Comparison of ENCODE assay signal across 9 mouse cellular contexts in the genomic region with DNA sequence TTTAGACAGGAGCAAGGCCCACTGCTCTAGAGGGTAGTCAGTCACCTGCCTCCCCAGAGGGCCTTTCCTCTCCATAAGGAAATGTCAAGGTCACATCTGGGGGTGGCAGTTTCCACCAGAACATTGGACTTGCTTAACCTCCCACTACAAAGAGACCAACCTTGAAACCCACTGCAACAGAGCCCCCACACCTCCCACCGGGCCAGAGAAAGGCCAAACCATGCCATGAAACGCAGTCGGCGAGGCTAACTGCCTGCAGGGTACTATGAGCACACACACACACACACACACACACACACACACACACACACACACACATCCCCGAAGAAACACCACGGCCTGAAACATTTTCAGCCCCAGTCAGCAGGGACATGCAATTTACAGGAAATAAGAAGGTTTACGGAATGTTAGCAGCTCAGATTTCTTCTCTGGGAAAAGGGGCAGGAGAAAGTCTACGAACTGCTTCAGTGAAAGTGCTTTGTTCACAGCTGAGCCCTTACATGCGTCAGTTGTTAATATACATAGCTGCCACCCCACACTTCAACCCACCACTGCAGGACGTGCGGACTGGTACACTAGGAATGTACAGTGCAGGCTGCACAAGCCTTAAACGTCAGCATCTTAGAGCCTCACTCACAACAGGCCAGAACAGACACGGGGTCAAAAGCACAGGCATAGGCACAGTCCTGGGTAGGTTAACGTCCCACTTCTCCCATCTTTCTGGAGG. TPM values are rescaled to one million over a fixed set of nuclear protein-coding genes. Genes with fewer than 3 reads are reported as not detected.
DNase-seq lines count a peak whose midpoint lies in the region; ATAC-seq and TF ChIP-seq lines count a peak whose summit lies in the region.
"Had no signal": no experiment of that assay in that cellular context is flagged by ENCODE, and none has a peak within 500 bp of the region (broad histone marks: within the 10 kb centered on the region; RNA-seq: fewer than 3 reads in every experiment).

No protein-coding gene starts in this region.

- WGBS in lung, embryonic 16.5 days = 32% methylated on average over 14 of the region's 14 CpGs
- WGBS in hindbrain, embryonic 12.5 days = 29% methylated on average over 14 of the region's 14 CpGs
- 61% methylated on average over 14 of the region's 14 CpGs for WGBS in liver, embryonic 14.5 days (ENCODE audit: insufficient replicate concordance)
- WGBS in stomach, embryonic 14.5 days = 24% methylated on average over 14 of the region's 14 CpGs

- peak overlapping the region; percentile 1 for H3K27ac ChIP-seq in lung, embryonic 16.5 days (ENCODE audit: low read length)
- H3K27ac ChIP-seq in hindbrain, embryonic 12.5 days = peak overlapping the region; percentile 89
- H3K27ac ChIP-seq in liver, embryonic 14.5 days = no peak overlapping the region
- no peak overlapping the region; the same call in 1 of the 2 replicates for H3K27ac ChIP-seq in stomach, embryonic 14.5 days (ENCODE audit: low read length)

- peaks cover 13% of the 10 kb centered on the region; the same call in 1 of the 2 replicates for H3K4me1 ChIP-seq in lung, embryonic 16.5 days (replicated peaks; ENCODE audit: control insufficient read depth, insufficient read depth, low read length)
- H3K4me1 ChIP-seq in hindbrain, embryonic 12.5 days = peaks cover 32% of the 10 kb centered on the region
- H3K4me1 ChIP-seq in liver, embryonic 14.5 days (replicated peaks; ENCODE audit: control insufficient read depth in 2 of 2, insufficient read depth in 2 of 2, low read length in 1 of 2) = peaks cover 0 to 8% of the 10 kb centered on the region in 2 experiments; a peak in 1 of 4 replicates
- H3K4me1 ChIP-seq in stomach, embryonic 14.5 days (ENCODE audit: control insufficient read depth, insufficient read depth, low read length) = 0 out of 2 replicates have a peak, but pooled peaks cover 5% of the 10 kb centered on the region

- peak; percentile 75 for ATAC-seq in lung, embryonic 16.5 days (ENCODE audit: low read depth)
- peak; percentile 51 for ATAC-seq in hindbrain, embryonic 12.5 days (ENCODE audit: low FRiP score)
- no peak for ATAC-seq in liver, embryonic 14.5 days (ENCODE audit: insufficient read depth)
- ATAC-seq in stomach, embryonic 14.5 days (ENCODE audit: insufficient number of reproducible peaks, insufficient read depth, low FRiP score, low read depth) = no peak
- no peak for ATAC-seq in inflammation-experienced regulatory T-cells, adult 6 months

- TF ChIP-seq EP300 in liver, embryonic 14.5 days (IDR thresholded peaks at IDR 0.05; ENCODE audit: low read depth) = no peak

- TF ChIP-seq CTCF in liver, embryonic 14.5 days (IDR thresholded peaks at IDR 0.05; ENCODE audit: low read depth) = no peak

- peak overlapping the region; percentile 94 for H3K4me2 ChIP-seq in lung, embryonic 16.5 days (ENCODE audit: low read depth, low read length)
- H3K4me2 ChIP-seq in hindbrain, embryonic 12.5 days (replicated peaks) = peak overlapping the region; percentile 84
- H3K4me2 ChIP-seq in liver, embryonic 14.5 days (ENCODE audit: low read depth) = peak overlapping the region; percentile 68
- peak overlapping the region; percentile 81 for H3K4me2 ChIP-seq in stomach, embryonic 14.5 days (replicated peaks; ENCODE audit: low read depth, low read length)

- peak overlapping the region; percentile 64 for H3K4me3 ChIP-seq in lung, embryonic 16.5 days (ENCODE audit: low read length)
- peak overlapping the region; percentile 76 for H3K4me3 ChIP-seq in hindbrain, embryonic 12.5 days
- peak overlapping the region; percentile 32 to 58 for H3K4me3 ChIP-seq in liver, embryonic 14.5 days (ENCODE audit: insufficient read depth in 1 of 2, low read depth in 2 of 2, low read length in 2 of 2)
- H3K4me3 ChIP-seq in stomach, embryonic 14.5 days (ENCODE audit: low read depth, low read length) = peak overlapping the region; percentile 72

- H3K9me3 ChIP-seq in lung, embryonic 16.5 days (ENCODE audit: control insufficient read depth, low read length) = no peaks in the 10 kb centered on the region
- no peaks in the 10 kb centered on the region for H3K9me3 ChIP-seq in hindbrain, embryonic 12.5 days (replicated peaks)
- no peaks in the 10 kb centered on the region for H3K9me3 ChIP-seq in liver, embryonic 14.5 days (ENCODE audit: control insufficient read depth, low read length)
- no peaks in the 10 kb centered on the region for H3K9me3 ChIP-seq in stomach, embryonic 14.5 days (ENCODE audit: control insufficient read depth, low read depth, low read length)
- H3K9me3 ChIP-seq: megakaryocyte, embryonic 14.5 days had no signal

- H3K36me3 ChIP-seq in lung, embryonic 16.5 days (ENCODE audit: control insufficient read depth, insufficient read depth, low read length) = no peaks in the 10 kb centered on the region
- no peaks in the 10 kb centered on the region for H3K36me3 ChIP-seq in hindbrain, embryonic 12.5 days
- no peaks in the 10 kb centered on the region for H3K36me3 ChIP-seq in liver, embryonic 14.5 days (replicated peaks; ENCODE audit: control insufficient read depth, insufficient read depth, low read depth)
- no peaks in the 10 kb centered on the region for H3K36me3 ChIP-seq in stomach, embryonic 14.5 days (ENCODE audit: control insufficient read depth, insufficient read depth, low read length)

- 0 out of 2 replicates have a peak overlapping the region, but pooled peaks have one; percentile 25 for H3K9ac ChIP-seq in lung, embryonic 16.5 days (ENCODE audit: low read length)
- H3K9ac ChIP-seq in hindbrain, embryonic 12.5 days = peak overlapping the region; percentile 90
- no peak overlapping the region for H3K9ac ChIP-seq in liver, embryonic 14.5 days (replicated peaks)
- H3K9ac ChIP-seq in stomach, embryonic 14.5 days (replicated peaks; ENCODE audit: low read depth, low read length) = no peak overlapping the region

- no peak for DNase-seq in lung, postnatal 25 days (ENCODE audit: low spot score)
- peak; percentile 7 for DNase-seq in embryo, embryonic 11.5 days (ENCODE audit: low read depth, low spot score)
- no peak for DNase-seq in liver, embryonic 14.5 days (ENCODE audit: low read depth in 3 of 3, low spot score in 3 of 3)
- DNase-seq in gastrocnemius, adult 8-10 months (ENCODE audit: low spot score in 2 of 2) = no peak

- peaks cover 6% of the 10 kb centered on the region; the same call in 1 of the 2 replicates for H3K27me3 ChIP-seq in lung, embryonic 16.5 days (ENCODE audit: control insufficient read depth, insufficient read depth, low read depth, low read length)
- H3K27me3 ChIP-seq in hindbrain, embryonic 12.5 days = peaks cover 20% of the 10 kb centered on the region
- peaks cover 32% of the 10 kb centered on the region for H3K27me3 ChIP-seq in liver, embryonic 14.5 days (ENCODE audit: control insufficient read depth, insufficient read depth, low read length)
- H3K27me3 ChIP-seq in stomach, embryonic 14.5 days (ENCODE audit: control insufficient read depth, insufficient read depth, low read length) = no peaks in the 10 kb centered on the region; the same call in 1 of the 2 replicates

RNA-seq across cellular contexts. Expression of a gene that starts 2.1 kb away (rescaled TPM):
- 12.3 and 15.2 TPM in 2 replicates for polyA plus RNA-seq in lung, embryonic 16.5 days (2015; fragmentation: Nextera tagmentation; extraction: Ambion mirVana)
- 28.1 and 36.2 TPM in 2 replicates for polyA plus RNA-seq in hindbrain, embryonic 12.5 days (2016; fragmentation: Nextera tagmentation; extraction: Ambion mirVana)
- polyA plus RNA-seq in liver, embryonic 14.5 days (2012; rRNA removed) = 2.0 and 2.7 TPM in 2 replicates
- 3.5 TPM in 2 replicates for polyA plus RNA-seq in liver, embryonic 14.5 days (2014; fragmentation: Nextera tagmentation; extraction: Ambion mirVana)
- polyA plus RNA-seq in stomach, embryonic 14.5 days (2014; fragmentation: Nextera tagmentation; extraction: Ambion mirVana) = 8.3 and 11.8 TPM in 2 replicates
- polyA plus RNA-seq in inflammation-experienced regulatory T-cells, adult 6 months (2017; shearing (Covaris generic)) = under 1 TPM in 1 of 3 experiments, not detected in 2; 0.32 TPM
- total RNA-seq in gastrocnemius, adult 8-10 months (2022) = 1 to 10 TPM; 3.5 to 7.7 (median 4.5) TPM

RNA-seq across cellular contexts. Expression of a gene that starts 16.2 kb away (rescaled TPM):
- polyA plus RNA-seq in lung, embryonic 16.5 days (2015; fragmentation: Nextera tagmentation; extraction: Ambion mirVana) = 6.2 and 11.3 TPM in 2 replicates
- 0.83 and 1.4 TPM in 2 replicates for polyA plus RNA-seq in hindbrain, embryonic 12.5 days (2016; fragmentation: Nextera tagmentation; extraction: Ambion mirVana)
- polyA plus RNA-seq in liver, embryonic 14.5 days (2012; rRNA removed) = 0.03 and 0.11 TPM in 2 replicates
- polyA plus RNA-seq in liver, embryonic 14.5 days (2014; fragmentation: Nextera tagmentation; extraction: Ambion mirVana) = not detected in 2 replicates
- polyA plus RNA-seq in stomach, embryonic 14.5 days (2014; fragmentation: Nextera tagmentation; extraction: Ambion mirVana) = not detected in 2 replicates
- polyA plus RNA-seq in inflammation-experienced regulatory T-cells, adult 6 months (2017; shearing (Covaris generic)) = not detected
- not detected for total RNA-seq in gastrocnemius, adult 8-10 months (2022)

Comparison
In these comparisons a context has a peak if more than half of its experiments do, and no peak if none do; other contexts are left out.
1. ATAC-seq: peak in lung, embryonic 16.5 days (single experiment) and hindbrain, embryonic 12.5 days (single experiment); none in liver, embryonic 14.5 days (single experiment), stomach, embryonic 14.5 days (single experiment) and inflammation-experienced regulatory T-cells, adult 6 months (single experiment).
2. H3K27ac ChIP-seq: peak in lung, embryonic 16.5 days (single experiment) and hindbrain, embryonic 12.5 days (single experiment); none in liver, embryonic 14.5 days (single experiment) and stomach, embryonic 14.5 days (single experiment).
3. H3K9ac ChIP-seq: peak in lung, embryonic 16.5 days (single experiment) and hindbrain, embryonic 12.5 days (single experiment); none in liver, embryonic 14.5 days (single experiment) and stomach, embryonic 14.5 days (single experiment).
4. Peak in every context shown above with its lines, with median percentiles within 50 percentile points of each other: H3K4me2 ChIP-seq and H3K4me3 ChIP-seq.